Mouse (Mus musculus) kidney, postnatal 36 days (tissue): ENCODE data around the gene Ppp1r8.
A peak's percentile ranks its signal among the peaks of the same experiment; 100 is the strongest.

Experiments used
- DNase-seq, 2 experiments: peaks; one replicate each; pipeline ENCODE4 v3.0.0; 2021 to 2022; ENCODE audit warnings: mixed read lengths in 2 of 2

Gene Ppp1r8

DNA sequence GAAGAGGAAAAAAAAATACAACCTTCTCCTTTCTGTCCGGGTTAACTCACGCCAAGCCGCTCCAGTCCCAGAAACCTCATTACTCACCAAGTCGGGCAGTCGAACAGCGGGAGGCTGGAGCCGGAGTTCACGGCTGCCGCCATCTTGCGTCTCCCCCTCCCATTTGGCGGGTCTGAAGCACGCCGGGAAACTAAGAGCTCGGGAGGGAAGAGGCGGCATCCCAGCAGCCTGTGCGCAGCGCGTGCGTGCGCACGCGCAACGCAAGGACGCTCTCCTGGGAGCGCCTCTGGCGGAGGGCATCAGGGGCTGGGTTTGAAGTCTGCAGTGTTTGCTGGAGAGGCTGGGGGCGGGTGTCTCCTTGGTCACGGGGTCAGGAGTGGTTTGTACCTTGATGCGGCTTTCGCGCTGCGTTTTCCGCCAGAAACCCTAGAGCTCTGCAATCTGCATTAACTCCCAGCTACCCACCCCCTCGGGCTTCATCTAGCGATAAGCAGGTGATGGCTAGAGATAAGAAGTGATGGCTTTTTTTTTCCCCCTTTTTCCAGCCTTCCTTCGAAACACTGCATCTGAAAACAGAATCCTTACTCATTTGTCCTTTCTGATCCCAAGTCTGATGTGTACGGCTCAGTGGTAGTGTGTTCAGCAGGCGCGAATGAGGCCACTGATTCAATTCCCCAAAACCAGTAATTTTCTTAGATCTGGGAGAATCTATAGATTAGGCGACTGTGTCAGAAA is at the start of gene Ppp1r8:
TSS of gene Ppp1r8 (minus strand) at position 200 of the 735 bp plus-strand sequence.
- DNase-seq = peak; percentile 91 to 92

DNA sequence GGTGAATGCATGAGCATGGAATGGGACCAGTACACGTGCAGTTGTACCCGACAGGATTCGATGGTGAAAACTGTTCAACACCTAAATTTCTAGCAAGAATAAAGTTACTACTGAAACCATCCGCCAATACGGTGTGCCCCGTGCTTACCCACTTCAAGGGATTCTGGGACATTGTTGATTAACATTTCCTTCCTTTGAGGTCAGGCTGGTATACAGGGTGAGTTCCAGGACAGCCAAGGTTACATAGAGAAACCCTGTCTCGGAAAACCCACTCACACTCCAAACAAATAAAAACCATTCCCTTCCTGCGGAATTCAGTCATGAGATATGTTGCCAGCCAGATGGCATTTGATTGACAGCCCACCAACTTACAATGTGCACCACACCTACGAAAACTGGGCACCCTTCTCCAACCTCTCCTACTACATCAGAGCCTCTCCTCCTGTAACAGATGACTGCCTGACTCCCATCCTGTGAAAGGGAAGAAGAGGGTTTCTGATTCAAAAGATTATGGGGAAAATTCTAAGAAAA is 41.9 kb upstream of the Ppp1r8 start:
- no peak for DNase-seq

- DNase-seq = peak; percentile 92 to 94
These were observed 41.3 kb upstream of the Ppp1r8 start, which contains the start of gene Stx12 for GRCm38 (mm10) chr4:132884064-132884843. Gene Stx12 (minus strand): TSS chr4:132884509.

DNA sequence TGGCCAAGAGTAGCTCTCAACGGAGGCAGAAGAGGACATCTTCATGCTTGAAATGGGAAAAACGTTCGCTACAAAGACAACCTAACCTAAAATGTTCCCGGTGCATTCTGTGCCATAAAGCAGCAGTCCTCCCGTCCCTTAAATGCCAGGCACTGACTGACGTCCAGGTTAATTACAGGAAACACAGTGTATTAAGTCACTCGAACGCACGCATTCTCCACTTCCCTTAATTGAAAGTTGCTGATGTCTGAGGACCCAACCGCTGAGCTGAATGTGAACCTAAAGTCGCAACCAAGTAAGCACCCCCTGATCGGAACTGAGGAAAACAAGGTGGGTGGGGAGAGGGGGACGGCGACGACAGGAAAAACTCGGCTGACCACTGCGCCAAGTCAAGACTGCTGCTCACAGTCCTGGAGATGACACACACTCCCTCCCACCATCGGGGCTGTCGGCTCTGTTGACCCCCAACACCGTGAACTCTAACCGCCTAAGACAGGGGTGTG is 40.6 kb upstream of the Ppp1r8 start:
- peak in 1 of 2 experiments; percentile 11 for DNase-seq

DNA sequence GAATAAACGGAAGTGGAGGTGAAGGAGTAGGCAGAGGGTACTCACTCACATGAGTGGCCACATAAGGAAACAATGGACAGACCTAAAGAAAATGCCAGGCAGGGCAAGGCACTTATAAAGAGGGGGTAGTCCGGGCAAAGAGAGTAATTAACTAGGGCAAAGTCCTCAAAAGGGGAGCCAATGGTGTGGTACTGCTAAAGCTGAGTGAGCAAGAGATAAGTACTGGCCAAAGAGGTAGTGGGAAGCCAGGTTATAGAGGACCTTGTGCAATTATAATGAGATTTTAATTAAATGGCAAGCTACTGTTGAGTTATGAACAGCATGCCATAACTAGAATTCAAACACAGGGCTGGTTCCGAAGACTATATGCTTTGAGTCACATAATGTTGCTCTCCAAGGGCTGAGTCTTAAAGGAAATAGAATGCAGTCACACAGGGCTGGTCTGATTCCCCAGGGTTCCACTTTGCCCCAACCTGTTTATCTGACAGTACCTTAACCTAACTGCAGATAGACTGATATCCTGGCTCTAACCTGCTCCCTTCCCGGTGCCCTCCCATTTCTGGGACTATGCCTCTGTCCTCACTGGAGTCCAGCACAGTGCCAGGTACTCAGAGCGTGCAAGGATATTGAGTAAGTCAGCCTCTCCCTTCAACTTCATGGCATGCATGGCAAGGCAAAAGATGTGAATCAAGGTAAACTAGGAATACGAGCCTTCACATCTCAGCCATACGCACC is 31.6 kb upstream of the Ppp1r8 start:
- peak in 1 of 2 experiments; percentile 24 for DNase-seq

DNA sequence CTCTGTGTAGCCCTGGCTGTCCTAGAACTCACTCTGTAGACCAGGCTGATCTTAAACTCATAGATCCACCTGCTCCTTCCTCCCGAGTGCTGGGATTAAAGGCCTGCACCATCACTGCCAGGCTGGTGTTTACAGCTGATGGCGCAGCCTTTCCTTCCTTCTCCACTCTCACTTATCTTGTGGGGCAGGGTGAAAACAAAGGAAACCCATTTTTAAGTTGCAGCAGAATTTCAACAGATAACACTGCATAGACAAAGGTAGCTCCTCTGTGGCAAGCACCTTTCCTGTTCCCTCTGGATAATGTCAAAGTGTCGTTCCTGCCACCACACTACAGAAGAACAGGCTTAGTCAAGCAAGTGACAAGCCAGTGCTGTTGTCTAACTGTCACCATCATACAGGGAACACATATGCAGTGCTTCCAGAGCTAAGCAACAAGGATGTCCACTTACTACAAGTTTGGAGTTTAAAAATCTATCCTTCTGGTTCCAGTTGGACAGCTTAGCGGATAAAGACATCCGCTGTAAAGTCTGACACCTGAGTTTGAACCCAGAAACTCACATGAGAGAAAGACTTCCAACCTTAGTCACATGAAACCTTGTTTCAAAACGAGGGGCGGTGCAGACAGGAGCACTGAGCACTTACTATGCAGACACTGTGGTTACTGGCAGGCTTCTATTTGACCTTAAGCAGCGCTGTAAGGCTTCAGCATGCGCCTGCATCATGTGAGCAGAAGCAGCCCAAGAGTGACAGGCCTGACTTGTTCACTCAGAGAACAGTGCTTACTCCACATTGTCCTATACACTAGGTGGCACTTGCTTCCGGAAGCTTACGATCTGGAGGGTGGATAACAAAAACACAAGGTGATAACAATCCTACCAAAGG is 30.8 kb upstream of the Ppp1r8 start:
- peak; percentile 14 to 32 for DNase-seq

- no peak for DNase-seq
These were observed 28.1 kb upstream of the Ppp1r8 start for GRCm38 (mm10) chr4:132871116-132871515.

GRCm38 (mm10) chr4:132864856-132865255 is 21.9 kb upstream of the Ppp1r8 start:
- DNase-seq = no peak

- DNase-seq = no peak
These were observed 20.0 kb upstream of the Ppp1r8 start for GRCm38 (mm10) chr4:132863012-132863411.

GRCm38 (mm10) chr4:132860880-132861279 is 17.9 kb upstream of the Ppp1r8 start:
- DNase-seq = no peak

GRCm38 (mm10) chr4:132843705-132844071 is 719 bp upstream of the Ppp1r8 start:
- DNase-seq = no peak

GRCm38 (mm10) chr4:132842281-132842906 is 575 bp downstream of the Ppp1r8 start:
- peak; percentile 3 to 38 for DNase-seq

GRCm38 (mm10) chr4:132841493-132841892 is 1.5 kb downstream of the Ppp1r8 start:
- no peak for DNase-seq

- DNase-seq = peak; percentile 50 to 88
These were observed 19.2 kb downstream of the Ppp1r8 start for GRCm38 (mm10) chr4:132823614-132824366.

GRCm38 (mm10) chr4:132818442-132818841 is 24.5 kb downstream of the Ppp1r8 start:
- DNase-seq = no peak

DNA sequence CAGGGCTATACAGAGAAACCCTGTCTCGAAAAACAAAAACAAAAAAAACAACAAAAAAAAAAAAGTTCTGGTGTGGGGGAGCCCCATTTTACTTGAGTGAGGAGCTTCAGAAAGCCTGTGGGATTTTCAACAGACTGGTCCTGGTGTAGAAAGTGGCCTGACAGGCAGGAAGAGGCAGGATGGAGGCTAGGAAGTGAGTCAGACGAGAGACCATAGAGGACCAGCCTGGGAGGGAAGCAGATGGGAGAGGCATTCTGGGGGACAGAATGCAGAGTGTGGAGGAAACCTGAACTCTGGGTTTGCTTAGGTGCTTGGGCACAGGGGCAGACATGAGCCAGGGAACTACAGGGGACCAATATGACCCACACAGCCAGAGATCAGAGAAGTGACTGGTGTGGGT is 26.1 kb downstream of the Ppp1r8 start:
- DNase-seq = no peak

GRCm38 (mm10) chr4:132816404-132816803 is 26.6 kb downstream of the Ppp1r8 start:
- no peak for DNase-seq

GRCm38 (mm10) chr4:132809621-132810020 is 33.3 kb downstream of the Ppp1r8 start:
- DNase-seq = no peak

DNA sequence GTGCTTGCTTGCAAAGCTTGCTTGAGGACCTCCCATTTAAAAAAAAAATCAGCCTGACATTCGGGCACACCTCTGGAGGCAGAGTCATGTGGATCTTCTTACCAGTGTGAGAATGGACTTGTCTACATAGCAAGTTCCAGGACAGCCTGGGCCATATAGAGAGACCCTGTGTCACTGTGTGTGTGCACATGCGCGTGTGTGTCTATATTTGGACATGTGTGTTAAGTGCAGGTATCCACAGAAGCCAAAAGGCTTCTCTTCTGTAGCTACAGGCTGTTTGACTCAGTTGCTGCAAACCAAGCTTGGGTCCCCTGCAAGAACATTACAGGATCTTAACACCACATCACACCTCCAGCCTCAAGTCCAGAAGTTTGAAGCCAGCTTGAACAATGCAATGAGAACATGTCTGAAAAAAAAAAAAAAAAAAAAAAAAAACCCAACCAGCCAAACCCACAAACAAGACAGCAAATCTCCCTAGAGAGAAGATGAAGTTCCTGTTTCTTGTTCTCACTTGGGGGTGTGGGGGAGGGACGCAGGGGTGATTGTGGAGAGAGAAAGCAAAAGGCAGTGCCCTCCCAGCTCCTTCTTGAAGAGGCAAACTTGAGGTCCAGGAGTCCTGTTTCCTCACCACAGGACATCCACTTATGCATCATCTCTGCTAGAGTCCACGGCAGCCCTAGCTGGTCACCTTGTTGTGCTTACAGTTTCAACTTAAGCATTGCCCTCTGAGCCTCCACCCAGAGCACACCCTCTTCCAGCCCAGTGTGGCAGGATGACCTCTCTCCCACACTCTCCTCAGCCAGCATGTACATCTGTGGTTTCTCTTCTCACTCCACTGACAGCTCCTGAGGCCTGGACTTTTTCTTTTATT is 35.0 kb downstream of the Ppp1r8 start:
- DNase-seq = peak in 1 of 2 experiments; percentile 13
